Mouse (Mus musculus) 416B (cell line): ENCODE measurements around the gene G6pdx.
A peak's percentile ranks its signal among the peaks of the same experiment; 100 is the strongest.

Experiments used
- DNase-seq: peaks from one replicate; pipeline ENCODE4 v3.0.0; 2011; ENCODE audit warnings: low read depth

The G6pdx gene

DNA sequence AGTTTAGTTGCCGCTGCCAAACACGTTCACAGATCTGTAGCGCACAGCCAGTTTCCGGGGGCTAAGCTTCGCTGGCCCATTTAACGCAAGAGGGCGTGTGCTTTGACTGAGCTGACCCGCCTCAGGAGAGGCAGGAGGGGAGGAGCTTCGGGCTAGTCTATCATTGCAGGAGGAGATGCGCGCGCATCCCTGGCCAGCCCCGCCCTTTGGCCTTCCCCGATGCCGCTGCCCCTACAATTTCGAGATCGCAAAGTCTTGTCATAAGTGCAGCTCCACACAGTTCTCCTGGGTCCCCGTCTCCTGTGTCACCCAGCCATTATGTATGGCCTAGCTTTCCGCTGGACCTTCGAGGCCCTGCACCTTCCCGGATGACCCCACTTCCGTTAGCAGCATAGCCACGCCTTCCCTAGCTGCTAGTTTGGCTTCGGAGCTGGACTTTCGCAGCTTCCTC is at the start of gene G6pdx:
TSS of gene G6pdx (minus strand) at position 369 of the 451 bp plus-strand sequence.
- peak; percentile 93 for DNase-seq

DNA sequence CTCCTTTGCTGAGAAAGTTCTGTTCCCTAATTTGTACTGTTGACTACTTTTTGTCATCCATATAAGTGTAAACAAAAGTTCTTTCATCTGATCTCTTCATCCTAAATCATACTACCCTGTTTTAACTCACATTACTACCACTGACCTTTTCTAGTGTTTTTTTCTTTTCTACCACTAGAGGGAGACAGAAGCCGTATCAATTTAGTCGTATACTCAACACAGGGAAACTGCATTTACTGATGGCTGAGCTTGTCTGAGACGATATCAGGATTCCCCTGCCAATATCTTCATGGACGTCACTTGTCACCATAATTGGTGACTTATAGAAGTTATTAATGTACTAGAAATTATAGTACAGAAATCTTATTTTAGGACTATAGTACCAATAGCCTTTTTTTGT is 23.8 kb upstream of the G6pdx start:
- DNase-seq = peak; percentile 70

DNA sequence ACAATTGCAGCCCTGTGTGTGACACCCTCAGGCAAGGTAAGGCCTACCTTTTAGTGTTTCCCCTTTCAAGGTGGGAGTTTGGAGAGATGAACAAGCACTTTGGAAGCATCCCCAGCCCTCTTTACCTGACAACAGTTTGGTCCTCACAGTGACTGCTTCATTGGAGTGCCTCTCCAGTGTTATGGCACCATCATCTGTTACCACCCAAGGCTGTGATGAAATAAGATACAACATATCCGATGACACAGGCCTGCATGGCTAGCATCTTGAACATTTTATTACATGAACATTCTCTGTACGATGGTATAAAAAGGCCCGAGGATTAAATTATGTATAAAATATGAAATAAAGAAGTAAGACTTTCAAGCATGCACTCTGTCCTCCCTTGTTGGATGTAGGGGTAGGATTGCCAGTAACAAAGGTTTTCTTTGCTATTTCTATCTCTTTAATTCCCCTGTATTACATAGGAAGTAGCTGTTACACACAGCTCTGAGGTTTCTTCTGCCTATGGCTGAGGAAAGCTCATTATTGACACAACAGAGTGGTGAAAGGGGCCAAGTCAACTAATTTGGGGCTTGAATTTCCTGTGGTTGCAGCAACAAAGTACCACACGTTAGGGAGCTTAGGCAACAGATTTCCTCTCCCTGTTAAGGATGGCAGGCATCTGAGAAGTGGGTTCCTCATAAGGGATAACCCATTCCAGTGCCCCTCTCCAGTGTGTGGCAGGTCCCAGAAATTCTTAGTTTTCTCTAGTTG is 22.3 kb upstream of the G6pdx start:
- DNase-seq = peak; percentile 84

DNA sequence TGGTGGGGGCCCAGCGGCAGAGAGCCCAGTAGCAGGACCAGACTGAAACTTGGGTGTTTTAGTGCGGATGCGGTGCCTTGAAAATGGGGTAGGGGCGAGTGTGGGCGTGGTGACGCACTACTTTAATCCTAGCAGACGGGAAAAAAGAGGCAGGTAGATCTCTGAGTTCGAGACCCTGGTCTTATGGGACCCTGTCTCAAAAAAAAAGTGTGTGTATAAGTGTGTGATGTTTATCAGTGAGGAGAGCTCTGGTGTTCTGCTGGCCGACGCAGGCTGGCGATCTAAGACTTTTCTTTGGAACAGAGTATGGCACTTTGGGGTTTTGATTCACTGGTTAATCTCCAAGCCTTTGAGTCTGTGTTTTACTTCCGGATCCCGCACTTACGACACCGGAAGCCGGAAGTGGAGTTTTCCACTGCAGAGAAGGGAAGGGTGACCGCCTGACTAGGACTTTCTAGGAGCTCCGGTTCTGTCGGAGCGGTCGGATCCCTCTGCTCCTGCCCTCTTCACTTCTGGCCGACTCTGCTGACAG is 362 bp upstream of the G6pdx start:
- peak; percentile 88 for DNase-seq

DNA sequence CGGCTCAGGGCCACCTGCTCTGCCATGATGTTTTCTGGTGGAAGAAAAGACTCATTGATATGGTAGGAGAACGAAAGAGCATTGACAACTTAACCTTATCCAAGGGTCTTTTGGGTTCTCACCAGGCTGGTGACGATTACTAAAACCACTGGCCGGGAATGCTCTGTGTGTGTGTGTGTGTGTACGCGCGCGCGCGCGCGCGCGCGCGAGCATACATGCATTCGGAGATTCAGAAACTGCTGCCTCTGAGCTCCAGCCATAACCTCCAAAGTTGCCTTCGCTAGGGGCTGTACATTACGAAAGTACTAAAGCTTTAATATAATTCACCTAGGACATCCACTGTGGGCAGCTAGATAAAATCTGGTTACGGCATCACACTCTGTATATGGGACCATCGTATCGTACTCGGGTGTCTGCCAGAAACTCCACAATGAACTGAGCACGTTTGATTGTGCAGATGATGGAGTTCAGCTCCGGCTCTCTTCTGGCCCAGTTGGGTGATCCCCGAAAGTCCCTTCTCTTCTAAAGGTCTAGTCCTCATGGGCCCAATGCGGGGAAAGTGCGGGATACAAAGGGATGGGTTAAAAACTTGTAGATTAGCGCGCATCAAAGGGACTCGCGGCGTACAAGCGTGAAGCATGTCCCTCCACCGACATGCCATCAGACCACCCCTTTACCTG is 708 bp downstream of the G6pdx start:
- no peak for DNase-seq

DNA sequence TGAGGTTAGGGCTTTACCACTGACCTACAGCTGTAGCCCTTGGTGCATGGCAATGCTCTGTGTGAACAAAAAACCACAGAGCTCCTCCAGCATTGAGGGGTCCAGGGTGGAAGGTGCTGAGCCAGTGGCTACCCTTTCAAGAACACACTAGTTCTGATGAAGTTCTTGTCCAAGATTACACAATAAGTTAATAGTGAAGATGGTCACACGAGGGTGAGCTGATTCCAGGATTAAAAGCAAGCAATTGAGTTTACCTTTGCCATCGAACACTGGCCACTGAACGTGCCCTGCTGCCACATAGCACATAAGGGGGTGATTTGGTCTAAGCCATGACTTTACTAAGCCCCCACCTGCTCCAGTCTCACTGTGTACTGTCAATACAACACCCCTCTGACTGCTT is 1.9 kb downstream of the G6pdx start:
- no peak for DNase-seq

DNA sequence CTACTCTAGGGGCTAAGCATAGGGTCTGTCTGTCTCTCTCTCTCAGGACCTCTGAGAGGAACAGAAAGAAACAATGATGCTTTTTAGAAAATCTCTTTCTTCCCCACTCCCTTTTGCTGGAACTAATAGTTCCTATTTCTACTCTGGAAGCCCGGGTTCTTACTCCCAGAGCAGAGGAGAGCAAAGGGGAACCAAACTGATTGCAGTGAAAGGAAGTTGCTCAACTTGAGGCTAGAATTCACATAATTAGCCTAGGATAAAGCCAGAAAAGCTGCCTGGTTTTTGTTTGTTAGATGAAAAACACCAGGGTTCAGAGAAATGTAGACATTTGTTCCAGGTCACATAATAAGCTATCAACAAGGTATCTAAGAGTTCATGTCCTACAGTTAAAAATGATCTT is 2.7 kb downstream of the G6pdx start:
- peak; percentile 42 for DNase-seq

DNA sequence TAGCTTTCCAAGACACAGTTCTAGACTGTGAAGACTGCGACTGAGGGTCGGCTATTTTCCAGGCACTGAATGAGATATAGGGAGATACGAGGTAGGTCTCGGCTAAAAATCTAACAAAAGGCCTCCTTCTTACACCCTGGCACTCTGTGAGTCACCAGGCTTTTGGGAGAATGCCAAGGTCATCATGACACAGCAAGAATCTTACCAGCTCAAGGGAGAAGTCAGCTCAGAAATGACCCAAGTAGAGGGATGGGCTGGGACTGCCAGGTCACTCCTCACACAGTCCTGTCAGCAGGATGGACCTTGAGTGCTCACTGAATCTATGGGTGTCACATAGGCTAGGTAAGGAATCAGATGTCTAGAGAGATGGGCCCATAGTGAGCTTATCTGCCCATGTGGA is 3.8 kb downstream of the G6pdx start:
- DNase-seq = peak; percentile 95

DNA sequence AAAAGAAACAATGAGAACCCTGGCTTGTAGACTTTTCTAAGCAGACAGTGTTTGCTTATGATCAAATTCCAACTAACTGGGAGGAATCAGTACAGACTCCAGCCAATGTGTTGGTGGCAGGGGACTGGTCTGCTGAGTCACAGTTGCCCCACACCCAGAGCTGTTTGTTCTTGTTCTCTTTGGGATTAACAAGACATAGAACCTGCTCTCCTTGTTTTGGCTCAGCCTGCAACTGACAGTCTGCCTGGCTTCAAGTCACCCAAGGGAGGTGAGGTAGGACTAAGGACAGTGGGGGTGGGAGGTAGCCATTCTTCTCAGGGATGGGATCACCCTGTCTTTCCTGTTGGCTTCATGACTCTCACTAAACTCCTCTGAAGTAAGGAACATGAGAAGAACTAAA is 4.6 kb downstream of the G6pdx start:
- DNase-seq = peak; percentile 58

DNA sequence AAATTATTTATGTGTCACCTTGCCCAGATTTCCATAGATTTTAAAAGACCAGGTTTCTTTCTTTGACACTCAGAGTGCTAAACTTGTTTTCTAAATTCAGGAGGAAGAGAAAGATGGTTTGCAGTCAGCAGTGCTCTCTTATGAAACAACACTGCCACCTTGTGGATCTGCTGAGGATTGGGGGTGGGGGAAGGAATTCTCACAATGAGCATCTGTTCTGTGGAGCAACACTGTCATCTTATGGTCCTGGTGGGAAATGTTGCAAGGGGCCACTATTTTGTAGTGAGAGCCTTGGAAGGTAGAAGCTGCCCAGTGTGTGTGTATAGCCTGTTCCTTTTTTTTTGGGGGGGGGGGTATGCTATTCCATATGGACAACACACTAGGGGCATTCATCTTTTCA is 15.6 kb downstream of the G6pdx start:
- peak; percentile 81 for DNase-seq

DNA sequence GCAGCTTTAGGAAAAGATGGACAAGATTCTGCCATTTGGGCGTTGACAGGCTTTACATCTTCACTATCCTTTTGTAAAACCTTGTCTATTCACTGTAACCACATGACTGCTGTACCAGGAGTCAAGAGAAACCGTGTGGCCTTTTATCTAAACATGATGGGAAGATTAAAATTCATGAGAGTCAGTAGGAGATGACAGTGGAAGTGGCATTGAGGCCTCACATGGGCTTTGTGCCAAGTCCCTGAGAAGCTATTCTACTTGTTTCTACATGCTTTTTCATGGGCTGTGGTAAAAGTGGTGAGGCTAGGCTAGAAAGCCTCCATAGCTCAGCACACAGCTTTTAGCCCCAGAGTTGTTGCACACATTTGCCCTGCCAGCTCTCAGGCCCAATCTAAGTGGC is 20.7 kb downstream of the G6pdx start:
- DNase-seq = peak; percentile 14

DNA sequence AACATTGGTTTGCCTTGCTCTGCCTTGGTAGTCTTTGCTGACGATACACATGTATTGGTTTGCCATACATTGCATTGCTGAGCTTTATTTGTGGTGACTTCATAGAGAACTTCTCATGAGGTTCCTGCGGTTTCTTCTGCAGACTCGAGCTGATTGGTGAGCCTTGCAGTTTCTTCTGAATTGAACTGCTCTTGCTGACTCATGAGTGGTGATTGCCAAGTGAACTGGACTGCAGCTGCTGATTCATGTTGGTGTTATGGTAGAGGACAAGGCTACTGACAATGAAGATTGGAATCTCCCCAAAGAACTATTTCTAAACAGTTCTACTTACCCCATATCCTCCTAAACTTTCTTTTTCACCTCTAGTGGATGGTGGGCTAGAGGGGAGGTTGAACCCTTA is 28.9 kb downstream of the G6pdx start:
- DNase-seq = peak; percentile 38

DNA sequence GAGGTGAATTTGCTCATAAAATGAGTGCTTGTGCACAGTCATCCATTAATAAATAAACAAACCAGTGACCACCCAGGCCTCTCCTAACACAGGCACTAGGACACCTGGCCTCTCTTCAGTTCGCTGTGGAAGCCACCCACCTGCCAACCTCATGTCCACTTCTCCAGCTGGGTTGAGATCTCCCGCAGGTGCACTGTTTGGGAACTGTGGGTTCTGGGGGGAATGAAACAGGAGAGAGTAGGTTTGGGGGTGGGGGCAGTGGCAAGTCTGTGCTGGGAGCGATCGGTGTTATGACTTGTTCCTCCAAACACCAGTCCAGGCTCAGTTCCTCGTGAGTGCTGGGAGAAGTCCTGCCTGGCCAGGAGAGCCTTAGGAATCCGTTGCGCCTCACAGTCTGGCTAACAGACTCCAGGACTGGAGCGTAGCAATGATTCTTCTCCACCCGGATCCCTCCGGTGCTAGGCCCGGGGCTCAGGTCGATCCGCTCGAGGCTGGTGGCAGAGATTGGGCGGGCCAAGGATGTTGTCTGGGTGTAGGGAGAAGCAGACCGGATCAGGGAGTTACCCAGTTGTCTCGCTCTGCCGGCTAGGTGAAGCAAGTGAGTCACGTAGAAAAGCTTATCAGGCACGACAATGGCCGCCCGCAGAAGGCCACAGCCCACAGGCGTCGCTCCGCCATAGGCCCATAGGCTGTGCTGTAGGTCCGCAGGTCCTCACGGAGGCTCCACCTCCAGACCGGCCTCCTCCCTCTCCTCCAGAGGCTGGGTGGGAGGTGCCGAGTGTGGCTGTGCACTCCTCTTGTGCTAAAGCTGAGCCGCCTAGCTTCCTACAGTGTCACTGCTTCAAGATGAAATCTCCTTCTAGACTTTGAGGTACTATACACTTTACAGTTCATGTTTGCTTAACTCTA is 36.2 kb downstream of the G6pdx start, which contains the start of the genes Fam3a and Ikbkg:
TSS of gene Fam3a (minus strand) at position 738 of the 909 bp plus-strand sequence.
TSS of gene Ikbkg (plus strand) at position 756 of the 909 bp plus-strand sequence.
- DNase-seq = peak; percentile 92

DNA sequence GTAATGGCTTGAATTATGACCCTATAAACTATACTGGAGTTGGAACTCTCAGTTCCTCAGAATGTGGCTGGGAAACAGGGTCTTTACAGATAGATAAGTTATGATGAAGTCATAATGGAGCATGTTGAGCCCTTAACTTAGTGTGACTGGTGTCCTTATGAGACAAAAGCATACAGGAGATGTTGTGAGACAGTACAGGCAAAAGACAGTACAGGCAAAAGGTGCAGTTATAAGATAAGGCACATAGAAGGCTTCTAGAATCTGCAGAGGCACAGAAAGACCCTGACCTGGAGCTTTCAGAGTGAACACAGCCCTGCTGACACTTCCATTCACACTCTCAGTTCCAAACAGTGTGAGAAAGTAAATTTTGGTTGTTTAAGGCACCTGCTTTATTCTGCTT is 40.8 kb downstream of the G6pdx start:
- no peak for DNase-seq

DNA sequence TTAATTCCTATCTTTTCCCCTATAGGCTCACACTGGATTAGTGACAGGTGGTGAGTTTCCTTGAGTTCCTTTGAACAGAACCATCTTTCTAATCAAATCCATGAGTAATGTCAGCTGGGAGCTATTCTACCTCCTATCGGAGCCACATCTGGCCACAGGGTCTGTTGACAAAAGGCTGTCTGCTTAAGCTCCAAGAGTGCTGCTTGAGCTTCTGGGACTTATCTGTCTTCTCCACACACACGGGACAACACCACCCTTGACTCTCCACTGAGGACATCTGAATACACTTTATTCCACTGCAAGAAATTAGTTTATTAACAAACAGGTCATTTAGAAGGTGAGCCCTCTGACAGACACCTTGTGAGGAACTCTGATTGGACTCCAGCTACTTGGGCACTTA is 44.5 kb downstream of the G6pdx start:
- DNase-seq = no peak

DNA sequence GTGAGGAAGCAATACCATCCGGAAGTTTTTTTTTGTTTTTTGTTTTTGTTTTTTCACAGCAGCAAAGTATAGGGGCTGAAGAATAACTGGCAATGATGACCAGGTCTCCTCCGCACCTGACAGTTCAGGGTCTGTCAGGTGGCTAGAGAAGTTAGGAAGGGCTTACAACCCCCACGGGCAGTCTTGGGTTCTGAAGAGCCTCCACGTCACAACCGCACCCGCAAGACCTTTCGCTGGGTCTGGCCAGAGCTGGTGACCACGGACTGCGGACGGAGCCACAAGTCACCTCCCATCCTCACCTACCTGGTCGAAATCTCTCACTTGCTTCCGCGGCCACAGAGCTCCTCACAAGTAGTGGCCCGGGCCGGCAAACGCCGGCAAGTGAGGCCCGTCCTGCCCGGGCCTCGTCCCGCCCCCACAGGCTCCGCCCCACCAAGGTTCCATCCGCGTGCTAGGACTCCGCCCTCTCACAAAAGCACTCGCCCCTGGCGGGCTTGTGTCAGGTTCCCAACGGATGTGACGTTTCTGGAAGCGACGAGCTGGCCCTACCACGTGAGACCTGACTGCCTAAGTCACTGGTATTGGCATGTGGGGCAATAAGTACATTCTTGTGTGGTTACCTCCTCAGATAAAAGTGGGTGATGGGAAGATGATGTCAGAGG is 56.0 kb downstream of the G6pdx start, which contains the start of the genes Ubl4a and Slc10a3:
TSS of gene Ubl4a (minus strand) at position 331 of the 662 bp plus-strand sequence.
TSS of gene Slc10a3 (minus strand) at position 462 of the 662 bp plus-strand sequence.
- DNase-seq = peak; percentile 95

DNA sequence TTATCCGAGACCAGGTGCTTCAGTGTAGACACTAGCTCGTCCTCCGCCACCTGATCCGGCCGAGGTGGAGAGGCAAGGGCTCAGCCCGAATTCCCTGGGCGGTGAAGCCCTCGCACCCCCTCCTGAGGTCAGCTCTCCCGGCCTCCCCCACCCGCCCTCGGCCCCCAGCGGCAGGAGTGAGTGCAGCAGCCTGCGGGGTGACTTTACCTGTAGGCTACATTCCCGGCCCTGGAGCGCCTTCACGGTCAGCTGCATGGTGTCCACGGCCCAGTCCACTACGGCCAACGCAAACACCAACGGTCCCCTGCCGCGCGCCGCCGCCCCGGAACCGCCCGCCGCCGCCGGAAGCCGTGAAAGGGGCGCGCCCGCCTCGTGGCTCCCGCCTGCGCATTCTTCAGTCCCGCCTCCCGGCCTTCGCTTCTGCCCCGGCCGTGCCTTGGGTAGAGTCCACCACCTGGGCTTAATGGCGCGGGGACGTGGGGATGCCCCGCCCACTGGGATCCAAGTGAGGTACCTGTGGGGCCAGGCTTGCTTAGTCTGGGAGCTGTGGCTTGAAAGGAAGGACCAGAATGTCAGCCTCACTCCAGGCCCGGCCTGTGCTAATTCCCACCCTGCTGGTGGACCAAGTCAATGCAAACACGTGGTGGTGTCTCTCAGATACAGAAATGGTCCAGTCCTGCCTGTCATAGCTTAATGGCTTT is 60.6 kb downstream of the G6pdx start:
- DNase-seq = peak; percentile 65

DNA sequence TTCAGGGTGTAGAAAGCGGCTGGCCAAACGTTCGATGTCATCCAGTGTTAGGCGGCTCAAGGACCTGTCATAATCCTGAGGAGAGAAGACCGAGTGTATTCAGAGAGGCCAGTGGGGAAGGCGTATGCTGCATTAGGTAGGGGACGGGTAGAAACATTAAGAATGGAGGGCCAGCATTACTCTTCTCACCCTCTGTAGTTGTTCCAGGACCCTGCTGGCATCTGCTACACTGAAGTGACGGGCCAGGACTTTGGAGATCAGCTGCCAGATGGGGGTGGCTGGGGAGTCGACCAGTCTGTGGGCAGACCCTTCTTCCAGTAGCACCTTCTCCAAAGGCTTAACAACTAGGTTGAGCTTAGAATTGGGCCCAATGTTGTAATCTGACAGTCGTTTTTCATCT is 61.5 kb downstream of the G6pdx start:
- DNase-seq = no peak
